Mouse (Mus musculus) frontal cortex, adult 2 months (tissue): Measurements from ENCODE around the gene Hsbp1. TPM values are rescaled to one million over a fixed set of nuclear protein-coding genes. Genes with fewer than 3 reads are reported as not detected.
A peak's percentile ranks its signal among the peaks of the same experiment; 100 is the strongest.

ENCODE experiments used
- DNase-seq, 2 experiments: peaks; one replicate each; pipeline ENCODE4 v3.0.0; 2022; ENCODE audit warnings: low spot score in 1 of 2; ENCODE audit errors: extremely low spot score in 1 of 2
- polyA plus RNA-seq: library from polyadenylated mRNA; depleted of rRNA; stranded (reverse); fragments of >200 nt; gene quantifications from 2 replicates; pipeline ENCODE4 v1.2.3, GENCODE M21; 2012; rRNA removed

Gene Hsbp1
- polyA plus RNA-seq, 1 experiment = 544 TPM

- DNase-seq = no peak
Measured at GRCm38 (mm10) chr8:119385854-119386253, 41.6 kb downstream of the Hsbp1 start.

GRCm38 (mm10) chr8:119386988-119387387 lies 42.7 kb downstream of the Hsbp1 start:
- no peak for DNase-seq

GRCm38 (mm10) chr8:119394097-119394496 lies 49.8 kb downstream of the Hsbp1 start:
- DNase-seq = no peak

GRCm38 (mm10) chr8:119394524-119395026 lies 50.3 kb downstream of the Hsbp1 start, which contains the start of gene Mlycd:
Gene Mlycd (plus strand): TSS chr8:119394878.
- peak; percentile 79 to 90 for DNase-seq

GRCm38 (mm10) chr8:119395072-119395950 lies 51.0 kb downstream of the Hsbp1 start:
- no peak for DNase-seq

Other genes starting within 250 kb of the Hsbp1 start
- gene Mlycd, start 50.4 kb downstream of the Hsbp1 start, polyA plus RNA-seq = 23.0 and 24.4 TPM in 2 replicates
- gene Osgin1, start 89.6 kb downstream of the Hsbp1 start, polyA plus RNA-seq = 1.7 and 1.8 TPM in 2 replicates
- gene Necab2, start 102.2 kb downstream of the Hsbp1 start, polyA plus RNA-seq = 62.7 and 68.0 TPM in 2 replicates
- 0.72 and 0.88 TPM in 2 replicates for gene Slc38a8, start 157.2 kb downstream of the Hsbp1 start, polyA plus RNA-seq
- 65.4 and 70.7 TPM in 2 replicates for gene Mbtps1, start 214.2 kb downstream of the Hsbp1 start, polyA plus RNA-seq
- 36.3 and 38.5 TPM in 2 replicates for gene Hsdl1, start 230.7 kb downstream of the Hsbp1 start, polyA plus RNA-seq
- gene Dnaaf1, start 230.7 kb downstream of the Hsbp1 start, polyA plus RNA-seq = 0.15 and 0.18 TPM in 2 replicates